Mouse (Mus musculus): ENCODE measurements around the gene Rhbdd3.

GRCm38 (mm10) chr11:5057064-5057463 lies 41.7 kb upstream of the Rhbdd3 start:
- TF ChIP-seq CTCF (conservative IDR thresholded peaks at IDR 0.05; ENCODE audit: insufficient read depth, insufficient read length, low read depth, low read length), result no peak
- TF ChIP-seq POLR2A (IDR thresholded peaks at IDR 0.05; ENCODE audit: low read depth, low read length), result no peak

Data from kidney, adult 2 months (tissue).